Mouse (Mus musculus): ENCODE measurements around the gene Cdkn2b. TPM values are rescaled to one million over a fixed set of nuclear protein-coding genes. Genes with fewer than 3 reads are reported as not detected.

Cdkn2b gene
- polyA plus RNA-seq (2015; fragmentation: Nextera tagmentation; extraction: Ambion mirVana): 1.6 and 1.7 TPM in 2 replicates

- Histone ChIP-seq H3K9me3 (replicated peaks; ENCODE audit: control insufficient read depth, low read length) (no peaks in the 10 kb centered on the region), H3K27ac (ENCODE audit: low read length) (0 out of 2 replicates have a peak within 1 kb of the TSS, but pooled peaks have one; percentile 23), H3K36me3 (ENCODE audit: control insufficient read depth, insufficient read depth) (no peaks in the 10 kb centered on the region), H3K9ac (ENCODE audit: low read length) (peak within 1 kb of the TSS; percentile 66), H3K4me1 (ENCODE audit: control insufficient read depth, insufficient read depth, low read length) (peaks cover 6% of the 10 kb centered on the region; the same call in 1 of the 2 replicates), H3K4me3 (ENCODE audit: low read length) (peak within 1 kb of the TSS; percentile 70), H3K27me3 (ENCODE audit: control insufficient read depth, insufficient read depth, low read length) (peaks cover 44% of the 10 kb centered on the region), H3K4me2 (ENCODE audit: low read depth, low read length) (peak within 1 kb of the TSS; percentile 99)
- under 1% methylated on average over 61 of the region's 61 CpGs for WGBS
- ATAC-seq (replicated peaks; ENCODE audit: extremely low read depth, insufficient read depth, low FRiP score): peak; percentile 94
These were observed at the start of gene Cdkn2b for GRCm38 (mm10) chr4:89310491-89311254. Cdkn2b (minus strand) TSS chr4:89311039.

- no peak overlapping the region for H3K4me3 ChIP-seq (ENCODE audit: low read length)
- no peak for ATAC-seq (replicated peaks; ENCODE audit: extremely low read depth, insufficient read depth, low FRiP score)
These were observed 49.5 kb upstream of the Cdkn2b start for GRCm38 (mm10) chr4:89360349-89360748.

GRCm38 (mm10) chr4:89359506-89359905 is 48.7 kb upstream of the Cdkn2b start:
- Histone ChIP-seq H3K9ac (ENCODE audit: low read length) (no peak overlapping the region), H3K4me2 (ENCODE audit: low read depth, low read length) (no peak overlapping the region), H3K36me3 (ENCODE audit: control insufficient read depth, insufficient read depth) (no peaks in the 10 kb centered on the region), H3K4me3 (ENCODE audit: low read length) (no peak overlapping the region), H3K4me1 (ENCODE audit: control insufficient read depth, insufficient read depth, low read length) (no peaks in the 10 kb centered on the region), H3K27ac (ENCODE audit: low read length) (no peak overlapping the region), H3K9me3 (replicated peaks; ENCODE audit: control insufficient read depth, low read length) (no peaks in the 10 kb centered on the region), H3K27me3 (ENCODE audit: control insufficient read depth, insufficient read depth, low read length) (no peaks in the 10 kb centered on the region)
- WGBS: 85% methylated on average over 6 of the region's 6 CpGs
- ATAC-seq (replicated peaks; ENCODE audit: extremely low read depth, insufficient read depth, low FRiP score): no peak

More at GRCm38 (mm10) chr4:89360349-89360748, 49.5 kb upstream of the Cdkn2b start:
- no peaks in the 10 kb centered on the region for H3K27me3 ChIP-seq (ENCODE audit: control insufficient read depth, insufficient read depth, low read length)
- H3K9ac ChIP-seq (ENCODE audit: low read length): no peak overlapping the region
- 73% methylated on average over 3 of the region's 3 CpGs for WGBS
- no peaks in the 10 kb centered on the region for H3K9me3 ChIP-seq (replicated peaks; ENCODE audit: control insufficient read depth, low read length)
- no peaks in the 10 kb centered on the region for H3K36me3 ChIP-seq (ENCODE audit: control insufficient read depth, insufficient read depth)
- H3K27ac ChIP-seq (ENCODE audit: low read length): no peak overlapping the region
- no peaks in the 10 kb centered on the region for H3K4me1 ChIP-seq (ENCODE audit: control insufficient read depth, insufficient read depth, low read length)
- H3K4me2 ChIP-seq (ENCODE audit: low read depth, low read length): no peak overlapping the region

GRCm38 (mm10) chr4:89353935-89354334 is 43.1 kb upstream of the Cdkn2b start:
- Histone ChIP-seq H3K9me3 (replicated peaks; ENCODE audit: control insufficient read depth, low read length) (no peaks in the 10 kb centered on the region), H3K4me3 (ENCODE audit: low read length) (no peak overlapping the region), H3K27me3 (ENCODE audit: control insufficient read depth, insufficient read depth, low read length) (no peaks in the 10 kb centered on the region), H3K4me2 (ENCODE audit: low read depth, low read length) (no peak overlapping the region), H3K27ac (ENCODE audit: low read length) (no peak overlapping the region), H3K9ac (ENCODE audit: low read length) (no peak overlapping the region), H3K4me1 (ENCODE audit: control insufficient read depth, insufficient read depth, low read length) (no peaks in the 10 kb centered on the region), H3K36me3 (ENCODE audit: control insufficient read depth, insufficient read depth) (no peaks in the 10 kb centered on the region)
- no peak for ATAC-seq (replicated peaks; ENCODE audit: extremely low read depth, insufficient read depth, low FRiP score)
- 40% methylated on average over 9 of the region's 9 CpGs for WGBS

GRCm38 (mm10) chr4:89353071-89353582 is 42.3 kb upstream of the Cdkn2b start:
- H3K27me3 ChIP-seq (ENCODE audit: control insufficient read depth, insufficient read depth, low read length): no peaks in the 10 kb centered on the region
- H3K4me2 ChIP-seq (ENCODE audit: low read depth, low read length): no peak overlapping the region
- H3K9ac ChIP-seq (ENCODE audit: low read length): no peak overlapping the region
- H3K36me3 ChIP-seq (ENCODE audit: control insufficient read depth, insufficient read depth): no peaks in the 10 kb centered on the region
- ATAC-seq (replicated peaks; ENCODE audit: extremely low read depth, insufficient read depth, low FRiP score): no peak
- no peaks in the 10 kb centered on the region for H3K9me3 ChIP-seq (replicated peaks; ENCODE audit: control insufficient read depth, low read length)
- H3K4me1 ChIP-seq (ENCODE audit: control insufficient read depth, insufficient read depth, low read length): no peaks in the 10 kb centered on the region
- no peak overlapping the region for H3K27ac ChIP-seq (ENCODE audit: low read length)
- H3K4me3 ChIP-seq (ENCODE audit: low read length): no peak overlapping the region
- WGBS: 71% methylated on average over 3 of the region's 3 CpGs

GRCm38 (mm10) chr4:89351474-89351873 is 40.6 kb upstream of the Cdkn2b start:
- no peaks in the 10 kb centered on the region for H3K9me3 ChIP-seq (replicated peaks; ENCODE audit: control insufficient read depth, low read length)
- H3K4me3 ChIP-seq (ENCODE audit: low read length): no peak overlapping the region
- ATAC-seq (replicated peaks; ENCODE audit: extremely low read depth, insufficient read depth, low FRiP score): no peak
- no peaks in the 10 kb centered on the region for H3K36me3 ChIP-seq (ENCODE audit: control insufficient read depth, insufficient read depth)
- no peaks in the 10 kb centered on the region for H3K27me3 ChIP-seq (ENCODE audit: control insufficient read depth, insufficient read depth, low read length)
- H3K4me2 ChIP-seq (ENCODE audit: low read depth, low read length): no peak overlapping the region
- H3K9ac ChIP-seq (ENCODE audit: low read length): no peak overlapping the region
- H3K4me1 ChIP-seq (ENCODE audit: control insufficient read depth, insufficient read depth, low read length): no peaks in the 10 kb centered on the region
- no peak overlapping the region for H3K27ac ChIP-seq (ENCODE audit: low read length)
- WGBS: 28% methylated on average over 5 of the region's 5 CpGs

GRCm38 (mm10) chr4:89350938-89351451 is 40.2 kb upstream of the Cdkn2b start:
- Histone ChIP-seq H3K27ac (ENCODE audit: low read length) (no peak overlapping the region), H3K4me2 (ENCODE audit: low read depth, low read length) (no peak overlapping the region), H3K4me3 (ENCODE audit: low read length) (no peak overlapping the region), H3K4me1 (ENCODE audit: control insufficient read depth, insufficient read depth, low read length) (no peaks in the 10 kb centered on the region), H3K36me3 (ENCODE audit: control insufficient read depth, insufficient read depth) (no peaks in the 10 kb centered on the region), H3K27me3 (ENCODE audit: control insufficient read depth, insufficient read depth, low read length) (no peaks in the 10 kb centered on the region), H3K9ac (ENCODE audit: low read length) (no peak overlapping the region), H3K9me3 (replicated peaks; ENCODE audit: control insufficient read depth, low read length) (no peaks in the 10 kb centered on the region)
- 68% methylated on average over 6 of the region's 6 CpGs for WGBS
- ATAC-seq (replicated peaks; ENCODE audit: extremely low read depth, insufficient read depth, low FRiP score): no peak

GRCm38 (mm10) chr4:89350391-89350790 is 39.6 kb upstream of the Cdkn2b start:
- H3K27ac ChIP-seq (ENCODE audit: low read length): no peak overlapping the region
- no peak overlapping the region for H3K4me3 ChIP-seq (ENCODE audit: low read length)
- H3K36me3 ChIP-seq (ENCODE audit: control insufficient read depth, insufficient read depth): no peaks in the 10 kb centered on the region
- H3K9ac ChIP-seq (ENCODE audit: low read length): no peak overlapping the region
- WGBS: 44% methylated on average over 9 of the region's 9 CpGs
- no peak for ATAC-seq (replicated peaks; ENCODE audit: extremely low read depth, insufficient read depth, low FRiP score)
- no peak overlapping the region for H3K4me2 ChIP-seq (ENCODE audit: low read depth, low read length)
- H3K9me3 ChIP-seq (replicated peaks; ENCODE audit: control insufficient read depth, low read length): no peaks in the 10 kb centered on the region
- H3K4me1 ChIP-seq (ENCODE audit: control insufficient read depth, insufficient read depth, low read length): no peaks in the 10 kb centered on the region
- H3K27me3 ChIP-seq (ENCODE audit: control insufficient read depth, insufficient read depth, low read length): no peaks in the 10 kb centered on the region

GRCm38 (mm10) chr4:89348842-89349241 is 38.0 kb upstream of the Cdkn2b start:
- Histone ChIP-seq H3K4me1 (ENCODE audit: control insufficient read depth, insufficient read depth, low read length) (no peaks in the 10 kb centered on the region), H3K9me3 (replicated peaks; ENCODE audit: control insufficient read depth, low read length) (no peaks in the 10 kb centered on the region), H3K9ac (ENCODE audit: low read length) (no peak overlapping the region), H3K27ac (ENCODE audit: low read length) (no peak overlapping the region), H3K36me3 (ENCODE audit: control insufficient read depth, insufficient read depth) (no peaks in the 10 kb centered on the region), H3K4me2 (ENCODE audit: low read depth, low read length) (no peak overlapping the region), H3K4me3 (ENCODE audit: low read length) (no peak overlapping the region), H3K27me3 (ENCODE audit: control insufficient read depth, insufficient read depth, low read length) (no peaks in the 10 kb centered on the region)
- WGBS: 51% methylated on average over 5 of the region's 5 CpGs
- no peak for ATAC-seq (replicated peaks; ENCODE audit: extremely low read depth, insufficient read depth, low FRiP score)
